Mouse (Mus musculus): ENCODE results near the gene Gpbp1l1. TPM values are rescaled to one million over a fixed set of nuclear protein-coding genes. Genes with fewer than 3 reads are reported as not detected.
A peak's percentile ranks its signal among the peaks of the same experiment; 100 is the strongest.

The Gpbp1l1 gene
- total and polyA plus RNA-seq, 2 experiments from 2014 or later, result 14.7 to 39.6 TPM

- DNase-seq (peak; percentile 92), ATAC-seq (peak; percentile 89)
- Histone ChIP-seq H3K4me1 (ENCODE audit: insufficient read depth) (peaks cover 12% of the 10 kb centered on the region), H3K27ac (ENCODE audit: low read depth, low read length) (peak within 1 kb of the TSS; percentile 96), H3K4me2 (ENCODE audit: low read depth) (peak within 1 kb of the TSS; percentile 68), H3K9me3 (ENCODE audit: low read length) (no peaks in the 10 kb centered on the region), H3K27me3 (ENCODE audit: insufficient read depth, low read length) (no peaks in the 10 kb centered on the region), H3K4me3 (ENCODE audit: low read depth, low read length) (peak within 1 kb of the TSS; percentile 99), H3K9ac (peak within 1 kb of the TSS; percentile 88), H3K36me3 (ENCODE audit: insufficient read depth) (no peaks in the 10 kb centered on the region)
- TF ChIP-seq CTCF (IDR thresholded peaks at IDR 0.05; ENCODE audit: low read depth), result no peak
- WGBS, result 7% methylated on average over 23 of the region's 23 CpGs
Measured at GRCm38 (mm10) chr4:116627722-116628662, 70.5 kb downstream of the Gpbp1l1 start, which contains the start of gene Nasp. Gene Nasp, minus strand, starts transcription at chr4:116627941.

GRCm38 (mm10) chr4:116635197-116635596 lies 77.7 kb downstream of the Gpbp1l1 start:
- Histone ChIP-seq H3K27ac (ENCODE audit: low read depth, low read length) (no peak overlapping the region), H3K9me3 (ENCODE audit: low read length) (no peaks in the 10 kb centered on the region), H3K4me3 (ENCODE audit: low read depth, low read length) (no peak overlapping the region), H3K9ac (no peak overlapping the region), H3K4me1 (ENCODE audit: insufficient read depth) (no peaks in the 10 kb centered on the region), H3K36me3 (ENCODE audit: insufficient read depth) (peaks cover 48% of the 10 kb centered on the region), H3K27me3 (ENCODE audit: insufficient read depth, low read length) (no peaks in the 10 kb centered on the region), H3K4me2 (ENCODE audit: low read depth) (no peak overlapping the region)
- ATAC-seq, result no peak
- no peak for TF ChIP-seq CTCF (IDR thresholded peaks at IDR 0.05; ENCODE audit: low read depth)
- DNase-seq, result no peak
- WGBS, result 39% methylated on average over 1 of the region's 1 CpGs

- no peak overlapping the region for H3K27ac ChIP-seq (ENCODE audit: low read depth, low read length)
- no peak overlapping the region for H3K4me3 ChIP-seq (ENCODE audit: low read depth, low read length)
- no peaks in the 10 kb centered on the region for H3K9me3 ChIP-seq (ENCODE audit: low read length)
- DNase-seq (no peak), ATAC-seq (no peak)
- WGBS, result 96% methylated on average over 6 of the region's 6 CpGs
- no peaks in the 10 kb centered on the region for H3K27me3 ChIP-seq (ENCODE audit: insufficient read depth, low read length)
- H3K9ac ChIP-seq, result no peak overlapping the region
- H3K4me2 ChIP-seq (ENCODE audit: low read depth), result no peak overlapping the region
- TF ChIP-seq CTCF (IDR thresholded peaks at IDR 0.05; ENCODE audit: low read depth), result no peak
- H3K4me1 ChIP-seq (ENCODE audit: insufficient read depth), result no peaks in the 10 kb centered on the region
- H3K36me3 ChIP-seq (ENCODE audit: insufficient read depth), result peaks cover 68% of the 10 kb centered on the region
Measured at GRCm38 (mm10) chr4:116638821-116639220, 81.4 kb downstream of the Gpbp1l1 start.

GRCm38 (mm10) chr4:116642071-116642470 lies 84.6 kb downstream of the Gpbp1l1 start:
- DNase-seq (no peak), ATAC-seq (no peak)
- H3K4me2 ChIP-seq (ENCODE audit: low read depth), result no peak overlapping the region
- peaks cover 46% of the 10 kb centered on the region for H3K36me3 ChIP-seq (ENCODE audit: insufficient read depth)
- H3K9ac ChIP-seq, result no peak overlapping the region
- H3K9me3 ChIP-seq (ENCODE audit: low read length), result no peaks in the 10 kb centered on the region
- peak; percentile 29 for TF ChIP-seq CTCF (IDR thresholded peaks at IDR 0.05; ENCODE audit: low read depth)
- WGBS, result 97% methylated on average over 1 of the region's 1 CpGs
- H3K4me3 ChIP-seq (ENCODE audit: low read depth, low read length), result no peak overlapping the region
- no peak overlapping the region for H3K27ac ChIP-seq (ENCODE audit: low read depth, low read length)
- H3K4me1 ChIP-seq (ENCODE audit: insufficient read depth), result no peaks in the 10 kb centered on the region
- H3K27me3 ChIP-seq (ENCODE audit: insufficient read depth, low read length), result no peaks in the 10 kb centered on the region

Other genes with a start within 250 kb of the Gpbp1l1 start
- 73.6 and 95.1 TPM in 2 replicates for gene Mast2, start 93.5 kb upstream of the Gpbp1l1 start, total RNA-seq (2014; rRNA removed)
- 25.7 and 36.2 TPM in 2 replicates for gene Mast2, start 93.5 kb upstream of the Gpbp1l1 start, polyA plus RNA-seq (2015; fragmentation: Nextera tagmentation; extraction: Ambion mirVana)
- gene Ipp, start 50.1 kb upstream of the Gpbp1l1 start, total RNA-seq (2014; rRNA removed), result 6.6 and 8.4 TPM in 2 replicates
- gene Ipp, start 50.1 kb upstream of the Gpbp1l1 start, polyA plus RNA-seq (2015; fragmentation: Nextera tagmentation; extraction: Ambion mirVana), result 8.7 and 12.4 TPM in 2 replicates
- 9.1 and 12.9 TPM in 2 replicates for gene Tmem69, start 1.7 kb upstream of the Gpbp1l1 start, total RNA-seq (2014; rRNA removed)
- 19.3 and 19.9 TPM in 2 replicates for gene Tmem69, start 1.7 kb upstream of the Gpbp1l1 start, polyA plus RNA-seq (2015; fragmentation: Nextera tagmentation; extraction: Ambion mirVana)
- gene Ccdc17, start 39.0 kb downstream of the Gpbp1l1 start, total RNA-seq (2014; rRNA removed), result 2.8 and 5.7 TPM in 2 replicates
- gene Ccdc17, start 39.0 kb downstream of the Gpbp1l1 start, polyA plus RNA-seq (2015; fragmentation: Nextera tagmentation; extraction: Ambion mirVana), result 3.3 and 3.9 TPM in 2 replicates
- gene Nasp, start 70.3 kb downstream of the Gpbp1l1 start, total RNA-seq (2014; rRNA removed), result 93.3 and 100 TPM in 2 replicates
- 77.7 and 82.3 TPM in 2 replicates for gene Nasp, start 70.3 kb downstream of the Gpbp1l1 start, polyA plus RNA-seq (2015; fragmentation: Nextera tagmentation; extraction: Ambion mirVana)
- gene Akr1a1, start 94.0 kb downstream of the Gpbp1l1 start, total RNA-seq (2014; rRNA removed), result 596 and 675 TPM in 2 replicates
- 908 and 1,057 TPM in 2 replicates for gene Akr1a1, start 94.0 kb downstream of the Gpbp1l1 start, polyA plus RNA-seq (2015; fragmentation: Nextera tagmentation; extraction: Ambion mirVana)
- gene Prdx1, start 127.9 kb downstream of the Gpbp1l1 start, total RNA-seq (2014; rRNA removed), result 204 and 235 TPM in 2 replicates
- 593 and 661 TPM in 2 replicates for gene Prdx1, start 127.9 kb downstream of the Gpbp1l1 start, polyA plus RNA-seq (2015; fragmentation: Nextera tagmentation; extraction: Ambion mirVana)
- gene Mmachc, start 150.7 kb downstream of the Gpbp1l1 start, total RNA-seq (2014; rRNA removed), result 19.6 and 23.0 TPM in 2 replicates
- gene Mmachc, start 150.7 kb downstream of the Gpbp1l1 start, polyA plus RNA-seq (2015; fragmentation: Nextera tagmentation; extraction: Ambion mirVana), result 16.4 and 21.9 TPM in 2 replicates
- gene Ccdc163, start 150.9 kb downstream of the Gpbp1l1 start, total RNA-seq (2014; rRNA removed), result 13.2 and 15.2 TPM in 2 replicates
- 5.3 and 5.7 TPM in 2 replicates for gene Ccdc163, start 150.9 kb downstream of the Gpbp1l1 start, polyA plus RNA-seq (2015; fragmentation: Nextera tagmentation; extraction: Ambion mirVana)
- gene Tesk2, start 163.3 kb downstream of the Gpbp1l1 start, total RNA-seq (2014; rRNA removed), result 2.6 and 2.9 TPM in 2 replicates
- gene Tesk2, start 163.3 kb downstream of the Gpbp1l1 start, polyA plus RNA-seq (2015; fragmentation: Nextera tagmentation; extraction: Ambion mirVana), result 1.2 and 1.9 TPM in 2 replicates
- 34.2 and 39.9 TPM in 2 replicates for gene Toe1, start 250.0 kb downstream of the Gpbp1l1 start, total RNA-seq (2014; rRNA removed)
- 20.2 and 23.2 TPM in 2 replicates for gene Toe1, start 250.0 kb downstream of the Gpbp1l1 start, polyA plus RNA-seq (2015; fragmentation: Nextera tagmentation; extraction: Ambion mirVana)

Measured in forebrain, postnatal 0 days (tissue).